ENCODE assay signal across 28 mouse cellular contexts in the genomic region with DNA sequence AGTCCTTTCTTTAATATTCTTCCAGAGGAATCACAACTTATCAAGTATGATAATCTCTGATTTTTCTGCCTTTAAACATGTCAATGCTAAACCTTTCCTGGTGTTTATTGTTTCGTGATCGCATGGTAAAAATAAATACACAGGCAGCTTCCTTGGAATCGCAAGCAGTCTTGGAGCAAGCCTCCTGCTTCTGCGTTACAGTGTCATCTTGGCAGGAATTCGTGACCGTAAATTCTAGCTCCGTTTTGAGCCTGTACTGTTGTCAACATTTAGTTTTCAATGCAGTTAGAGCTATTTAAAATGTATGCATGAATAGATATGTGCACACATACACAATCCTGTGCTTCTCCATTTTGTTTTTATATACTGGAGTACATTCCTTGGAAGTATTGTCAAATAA.
"Had no signal": no experiment of that assay in that cellular context is flagged by ENCODE, and none has a peak within 500 bp of the region (broad histone marks: within the 10 kb centered on the region; RNA-seq: fewer than 3 reads in every experiment).

No protein-coding gene starts in this region.

- DNase-seq: gastrocnemius, adult 2 months; gastrocnemius, postnatal 10 days; gastrocnemius, postnatal 25 days; heart, adult 2 months; heart, postnatal 14 days; heart, postnatal 36 days; kidney, adult 18-20 months; kidney, adult 8-10 months; kidney, postnatal 10 days; kidney, postnatal 25 days; kidney, postnatal 4 days; liver had no signal

- H3K36me3 ChIP-seq: heart, embryonic 13.5 days; heart, embryonic 15.5 days; hindbrain, embryonic 10.5 days; hindbrain, embryonic 12.5 days; intestine, embryonic 15.5 days; limb, embryonic 10.5 days; limb, embryonic 12.5 days; liver, embryonic 12.5 days had no signal

- H3K27ac ChIP-seq: gastrocnemius, adult 2 months; heart, adult 2 months; heart, embryonic 13.5 days; heart, embryonic 15.5 days; hindbrain, embryonic 10.5 days; hindbrain, embryonic 12.5 days; hindbrain, embryonic 14.5 days; intestine, embryonic 15.5 days; layer of hippocampus, adult 2 months; left cerebral cortex, adult 2 months; limb, embryonic 10.5 days; limb, embryonic 12.5 days; liver, embryonic 12.5 days; liver, embryonic 14.5 days had no signal

- H3K4me2 ChIP-seq: heart, embryonic 11.5 days; heart, embryonic 13.5 days; heart, embryonic 15.5 days; hindbrain, embryonic 12.5 days; hindbrain, embryonic 14.5 days; intestine, embryonic 15.5 days; limb, embryonic 12.5 days; liver, embryonic 12.5 days had no signal

- H3K9me3 ChIP-seq: heart, embryonic 13.5 days; heart, embryonic 15.5 days; hindbrain, embryonic 10.5 days; hindbrain, embryonic 12.5 days; intestine, embryonic 15.5 days; limb, embryonic 10.5 days; limb, embryonic 12.5 days; liver, embryonic 12.5 days had no signal

- H3K27me3 ChIP-seq: heart, embryonic 13.5 days; heart, embryonic 15.5 days; hindbrain, embryonic 12.5 days; intestine, embryonic 15.5 days; limb, embryonic 12.5 days; liver, embryonic 12.5 days had no signal

- ATAC-seq: hindbrain, embryonic 16.5 days; inflammation-experienced regulatory T-cells, adult 6 months; intestine, embryonic 15.5 days; intestine, postnatal 0 days; liver, embryonic 12.5 days had no signal

- H3K9ac ChIP-seq: heart, embryonic 13.5 days; heart, embryonic 15.5 days; hindbrain, embryonic 12.5 days; hindbrain, embryonic 14.5 days; intestine, embryonic 15.5 days; limb, embryonic 12.5 days; liver, embryonic 12.5 days; liver, embryonic 14.5 days had no signal

- H3K4me3 ChIP-seq: gastrocnemius, adult 2 months; heart, adult 2 months; heart, embryonic 13.5 days; heart, embryonic 15.5 days; hindbrain, embryonic 10.5 days; hindbrain, embryonic 12.5 days; intestine, embryonic 15.5 days; layer of hippocampus, adult 2 months; left cerebral cortex, adult 2 months; limb, embryonic 10.5 days; limb, embryonic 12.5 days; liver, embryonic 12.5 days had no signal

- H3K4me1 ChIP-seq: liver, embryonic 12.5 days had no signal
